Mouse (Mus musculus) kidney, adult 9 months (tissue): ENCODE measurements around the gene Ankrd13d.

Experiments used
- DNase-seq: peaks from one replicate; pipeline ENCODE4 v3.0.0; 2022

The Ankrd13d gene

DNA sequence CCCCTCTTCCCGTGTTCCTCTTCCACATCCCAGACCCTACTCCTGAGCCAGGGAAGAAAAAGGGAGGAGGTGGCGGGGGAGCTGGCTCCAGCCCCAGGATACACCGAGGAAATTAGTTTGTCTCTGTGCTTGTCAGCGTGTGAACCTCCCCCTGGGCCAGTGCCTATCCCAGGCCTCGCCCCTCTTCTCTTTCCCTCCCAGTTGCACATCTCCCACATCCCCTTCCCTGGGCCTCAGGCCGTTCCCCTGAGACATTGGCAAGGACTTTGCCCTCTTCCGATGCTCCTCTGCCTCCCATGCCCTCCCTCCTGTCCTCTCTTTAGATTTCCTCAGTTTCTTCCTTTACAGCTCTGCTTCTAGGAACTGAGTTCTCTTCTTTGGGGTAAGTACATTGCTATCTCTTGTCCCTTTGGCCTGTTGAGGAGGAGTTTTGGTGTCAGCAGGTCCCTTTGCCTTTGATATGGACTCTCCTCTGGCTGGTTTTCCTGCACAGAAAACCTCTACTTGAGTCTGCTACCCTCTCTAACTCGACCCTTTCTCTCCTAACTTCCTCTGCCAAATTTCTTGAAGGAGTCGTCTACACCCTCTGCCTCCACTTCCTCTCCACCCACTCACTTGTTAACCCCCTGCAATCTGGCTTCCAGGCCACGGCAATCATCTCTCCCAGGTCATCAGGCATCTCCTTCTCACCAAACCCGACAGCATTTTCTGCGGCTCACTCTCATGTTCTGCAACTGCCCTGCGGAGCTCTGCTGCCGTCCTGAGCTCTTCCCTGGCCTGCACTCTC lies 61.8 kb downstream of the Ankrd13d start:
- DNase-seq: peak; percentile 50

DNA sequence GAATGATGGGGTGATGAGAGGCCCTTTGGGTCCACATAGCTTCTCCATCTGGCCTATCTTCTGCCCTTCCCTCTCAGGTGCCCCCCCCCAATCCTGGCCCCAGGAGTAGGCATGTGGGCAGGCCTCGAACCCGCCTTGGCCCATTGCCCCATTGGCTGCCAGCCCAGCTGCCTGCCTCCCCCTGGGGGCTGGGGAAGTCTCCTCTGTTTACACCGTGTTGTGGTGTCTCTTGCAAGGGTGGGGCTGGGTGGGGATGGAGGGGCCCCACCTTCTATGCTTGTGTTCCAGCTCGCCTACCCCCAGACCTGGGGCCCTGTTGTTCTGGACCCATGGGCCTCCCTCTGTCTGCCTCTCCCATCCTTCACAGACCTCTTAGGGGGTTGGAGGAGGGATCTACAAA lies 62.5 kb downstream of the Ankrd13d start:
- no peak for DNase-seq
